Mouse (Mus musculus) thymus, postnatal 0 days (tissue): Measurements from ENCODE around the gene Fanca. TPM values are rescaled to one million over a fixed set of nuclear protein-coding genes. Genes with fewer than 3 reads are reported as not detected.
"Not testable (repeated sequence)": the region's sequence is repeated elsewhere in the genome, so short reads cannot be mapped to it uniquely, and the experiment has no call there.

Experiments used
- DNase-seq: peaks from one replicate; pipeline ENCODE4 v3.0.0-alpha.2; 2015; ENCODE audit warnings: low spot score
- polyA plus RNA-seq: library from polyadenylated mRNA; unstranded; fragments of >200 nt; fragmentation: Nextera tagmentation; extraction: Ambion mirVana; gene quantifications from 2 replicates; pipeline ENCODE4 v1.2.1, GENCODE M21; 2015

The Fanca gene
- polyA plus RNA-seq, 1 experiment from 2014 or later: 22.0 TPM

- no peak for DNase-seq
Observed at GRCm38 (mm10) chr8:123234918-123235519, 83.4 kb downstream of the Fanca start.

- no peak for DNase-seq
Observed at GRCm38 (mm10) chr8:123233760-123234159, 84.6 kb downstream of the Fanca start.

GRCm38 (mm10) chr8:123233300-123233699 lies 85.1 kb downstream of the Fanca start:
- no peak for DNase-seq

GRCm38 (mm10) chr8:123232553-123232952 lies 85.8 kb downstream of the Fanca start:
- DNase-seq: no peak

GRCm38 (mm10) chr8:123231742-123232141 lies 86.6 kb downstream of the Fanca start:
- DNase-seq: no peak

GRCm38 (mm10) chr8:123230326-123230725 lies 88.0 kb downstream of the Fanca start:
- DNase-seq: not testable (repeated sequence)

GRCm38 (mm10) chr8:123228416-123228815 lies 90.0 kb downstream of the Fanca start:
- no peak for DNase-seq

- DNase-seq: peak; percentile 87
Observed at GRCm38 (mm10) chr8:123224278-123225266, 93.8 kb downstream of the Fanca start, which contains the start of gene Cdk10. Gene Cdk10, plus strand, starts transcription at chr8:123224842.

GRCm38 (mm10) chr8:123220917-123221316 lies 97.5 kb downstream of the Fanca start:
- no peak for DNase-seq

Other genes starting within 250 kb of the Fanca start
- gene Rpl13, start 216.2 kb downstream of the Fanca start, polyA plus RNA-seq: 1,818 and 1,880 TPM in 2 replicates
- 0.22 and 0.31 TPM in 2 replicates for gene Cpne7, start 201.2 kb downstream of the Fanca start, polyA plus RNA-seq
- gene Sult5a1, start 160.3 kb downstream of the Fanca start, polyA plus RNA-seq: 3.7 and 3.8 TPM in 2 replicates
- gene Dpep1, start 132.3 kb downstream of the Fanca start, polyA plus RNA-seq: 2.7 and 3.7 TPM in 2 replicates
- gene Chmp1a, start 105.8 kb downstream of the Fanca start, polyA plus RNA-seq: 144 and 151 TPM in 2 replicates
- gene Spata33, start 105.7 kb downstream of the Fanca start, polyA plus RNA-seq: 1.0 and 2.2 TPM in 2 replicates
- 18.3 and 18.6 TPM in 2 replicates for gene Cdk10, start 93.7 kb downstream of the Fanca start, polyA plus RNA-seq
- gene Spata2l, start 82.3 kb downstream of the Fanca start, polyA plus RNA-seq: 8.4 and 8.8 TPM in 2 replicates
- 15.8 and 18.8 TPM in 2 replicates for gene Zfp276, start 64.4 kb downstream of the Fanca start, polyA plus RNA-seq
- gene Vps9d1, start 64.2 kb downstream of the Fanca start, polyA plus RNA-seq: 11.5 and 12.0 TPM in 2 replicates
- gene Spire2, start 14.1 kb upstream of the Fanca start, polyA plus RNA-seq: 1.3 and 1.4 TPM in 2 replicates
- 155 and 165 TPM in 2 replicates for gene Tcf25, start 55.2 kb upstream of the Fanca start, polyA plus RNA-seq
- 0.28 and 0.56 TPM in 2 replicates for gene Mc1r, start 88.5 kb upstream of the Fanca start, polyA plus RNA-seq
- 11.9 and 16.3 TPM in 2 replicates for gene Tubb3, start 92.8 kb upstream of the Fanca start, polyA plus RNA-seq
- 21.3 and 24.0 TPM in 2 replicates for gene Def8, start 105.0 kb upstream of the Fanca start, polyA plus RNA-seq
- 37.1 and 47.2 TPM in 2 replicates for gene Afg3l1, start 159.3 kb upstream of the Fanca start, polyA plus RNA-seq
- gene Dbndd1, start 196.9 kb upstream of the Fanca start, polyA plus RNA-seq: 1.4 and 1.8 TPM in 2 replicates
- gene Gas8, start 200.3 kb upstream of the Fanca start, polyA plus RNA-seq: 13.4 and 13.8 TPM in 2 replicates